Mouse (Mus musculus) layer of hippocampus, adult 9-11 months (tissue): ENCODE measurements at regions not wholly inside any gene's neighbourhood (a gene's known extent, or its start where the extent isn't known, plus 50 kb on each side); places are given as distances from the start of the nearest gene placed in this dataset.

Experiments
- DNase-seq: peaks from one replicate; pipeline ENCODE4 v3.0.0; 2022

DNA sequence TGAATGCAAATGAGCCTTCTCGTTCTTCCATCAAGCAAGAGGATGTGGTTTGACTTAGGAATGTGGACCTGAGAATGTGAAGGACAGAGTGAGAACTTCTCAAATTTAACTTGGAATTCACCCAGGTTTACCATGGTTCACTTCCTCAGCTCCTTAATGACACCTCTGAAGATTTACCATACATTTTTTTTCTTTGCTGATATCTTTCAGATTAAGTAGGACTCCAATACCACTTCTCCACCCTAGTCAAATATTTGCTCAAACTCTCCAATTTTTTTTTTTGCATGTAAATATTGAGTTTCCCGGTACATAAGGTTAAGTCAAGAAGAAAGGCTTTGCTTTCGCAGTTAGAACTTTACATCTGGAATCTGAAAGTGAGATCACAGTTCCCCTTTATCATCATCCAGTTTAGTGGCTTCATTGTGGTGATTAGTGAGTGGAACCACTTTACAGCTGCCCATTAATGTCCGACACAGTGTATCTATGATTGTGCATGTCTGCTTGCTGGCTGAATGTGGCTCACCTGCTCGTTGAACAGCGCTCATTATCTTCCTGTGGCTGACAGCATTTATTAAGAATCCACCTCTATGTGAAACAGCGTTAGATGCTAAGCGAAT is 446.0 kb upstream of the Adam34 start:
- no peak for DNase-seq

DNA sequence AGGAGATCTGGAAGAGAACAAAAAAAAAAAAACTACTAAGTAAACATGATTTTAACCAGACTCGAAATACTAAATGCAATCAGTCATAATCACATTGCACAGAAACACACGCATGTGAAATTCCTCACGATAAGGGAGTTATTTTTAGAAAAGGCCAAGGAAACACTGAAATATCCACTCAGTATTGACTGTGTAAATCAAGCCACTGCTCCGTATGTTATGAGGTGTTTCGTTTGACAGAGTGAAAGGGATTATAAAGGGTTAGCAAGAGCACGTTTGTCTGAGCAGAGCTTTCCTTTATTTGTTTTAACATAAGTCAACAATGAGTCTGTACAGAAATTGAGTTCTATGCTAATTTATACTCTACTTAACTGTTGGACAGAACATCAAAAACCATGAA is 455.3 kb upstream of the Adam34 start:
- DNase-seq, result no peak

DNA sequence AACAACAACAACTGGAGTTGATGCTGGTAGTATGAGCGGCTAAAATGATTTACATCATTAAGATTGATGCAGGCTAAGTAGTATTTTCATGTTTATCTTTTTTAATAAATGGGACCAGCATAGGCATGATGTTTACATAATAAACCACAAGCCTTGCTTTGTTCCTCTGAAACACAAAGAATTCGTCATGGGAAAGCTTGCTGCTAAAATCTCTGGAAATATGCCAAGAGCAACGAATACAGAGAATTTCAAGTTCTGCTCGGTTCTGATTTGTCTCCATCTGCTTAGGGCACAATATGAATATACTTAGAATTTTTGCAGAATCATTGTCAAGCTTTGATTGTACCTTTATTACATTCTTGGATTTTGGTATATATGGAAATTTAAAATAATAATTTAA is 467.2 kb upstream of the Adam34 start:
- peak; percentile 3 for DNase-seq

DNA sequence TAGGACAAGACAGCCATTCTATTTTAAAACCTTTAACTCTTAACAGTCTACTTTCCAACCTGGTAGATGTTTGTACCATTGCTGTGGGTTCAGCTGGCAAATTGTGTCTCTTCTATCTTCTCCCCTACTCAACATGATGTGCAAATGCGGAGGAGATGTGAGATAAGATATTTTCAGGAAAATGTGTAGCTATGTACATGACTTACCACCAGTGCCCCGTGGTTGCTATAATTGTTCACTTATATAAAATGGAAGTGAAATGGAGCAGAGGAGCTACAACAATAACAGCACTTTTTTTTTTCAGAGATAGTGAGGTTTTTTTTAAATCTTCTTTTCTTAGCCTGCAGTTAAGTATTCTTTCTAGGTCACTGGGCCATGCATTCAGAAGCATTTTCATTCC is 492.4 kb upstream of the Adam34 start:
- DNase-seq, result no peak

- DNase-seq, result no peak
Observed at GRCm38 (mm10) chr8:44206391-44207170, 496.7 kb upstream of the Adam34 start.

GRCm38 (mm10) chr8:44222346-44222745 is 512.5 kb upstream of the Adam34 start:
- DNase-seq, result no peak

GRCm38 (mm10) chr8:44252393-44252792 is 542.5 kb upstream of the Adam34 start:
- no peak for DNase-seq

DNA sequence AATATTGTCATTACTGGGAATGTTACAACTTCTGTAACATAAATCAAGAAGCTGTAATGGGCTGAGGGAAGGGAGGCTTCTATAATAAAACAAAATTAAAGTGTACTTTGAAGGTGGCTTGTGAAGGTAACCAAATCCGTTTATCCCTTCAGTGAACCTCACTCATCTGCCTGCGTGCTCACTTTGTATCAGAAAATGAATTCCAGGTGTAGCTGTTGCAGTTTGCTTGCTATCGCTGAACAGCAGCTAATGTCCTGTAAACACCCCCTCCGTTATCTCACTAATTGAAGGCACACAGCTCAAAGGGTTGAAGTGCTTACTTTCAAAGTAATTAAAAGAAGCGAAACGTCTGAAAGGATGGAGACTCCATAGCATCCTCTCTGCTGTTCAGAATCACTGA is 547.2 kb upstream of the Adam34 start:
- DNase-seq, result no peak

GRCm38 (mm10) chr8:44261039-44261438 is 551.2 kb upstream of the Adam34 start:
- no peak for DNase-seq

DNA sequence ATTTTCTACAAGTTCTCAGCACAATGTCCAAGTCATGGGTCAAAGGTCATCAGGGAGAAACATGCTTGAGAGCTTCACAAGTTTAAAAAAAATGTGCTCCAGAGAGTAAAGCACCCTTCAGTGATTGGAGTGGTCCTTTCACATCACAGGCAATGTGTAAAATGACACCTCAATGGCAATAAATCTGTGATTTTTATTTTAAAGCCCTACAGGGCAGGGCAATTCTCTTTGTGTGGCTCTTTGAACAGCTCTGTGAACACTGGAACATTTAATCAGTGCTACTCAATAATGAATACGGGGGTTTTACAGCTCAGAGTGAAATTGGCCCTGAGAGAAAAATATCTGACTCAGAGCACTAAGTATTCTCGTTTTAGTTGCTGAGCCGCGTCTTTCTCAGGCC is 563.5 kb upstream of the Adam34 start:
- no peak for DNase-seq

DNA sequence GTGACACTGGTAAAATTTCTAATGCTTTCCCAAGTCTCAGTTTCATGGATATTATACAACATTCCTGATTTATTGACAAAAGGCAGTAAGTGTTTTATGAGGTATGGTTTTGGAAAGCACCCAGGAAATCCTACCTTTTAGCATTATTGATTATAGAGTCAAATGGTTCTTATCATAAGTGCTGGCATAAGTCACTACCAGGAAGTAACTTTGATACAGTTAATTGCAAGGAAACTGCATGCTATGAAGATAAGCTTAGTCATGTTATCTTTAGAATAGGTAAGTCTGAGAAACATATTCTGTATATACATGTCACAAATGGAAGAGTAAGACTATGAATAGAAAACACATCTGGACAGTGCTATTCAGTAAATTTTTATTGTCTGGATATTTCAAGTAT is 608.4 kb upstream of the Adam34 start:
- no peak for DNase-seq

GRCm38 (mm10) chr8:44334323-44334993 is 600.8 kb upstream of the Fat1 start:
- no peak for DNase-seq

GRCm38 (mm10) chr8:44343401-44343800 is 591.8 kb upstream of the Fat1 start:
- DNase-seq, result no peak

- no peak for DNase-seq
Observed at GRCm38 (mm10) chr8:44343924-44344323, 591.3 kb upstream of the Fat1 start.

GRCm38 (mm10) chr8:44347412-44347811 is 587.8 kb upstream of the Fat1 start:
- DNase-seq, result no peak

DNA sequence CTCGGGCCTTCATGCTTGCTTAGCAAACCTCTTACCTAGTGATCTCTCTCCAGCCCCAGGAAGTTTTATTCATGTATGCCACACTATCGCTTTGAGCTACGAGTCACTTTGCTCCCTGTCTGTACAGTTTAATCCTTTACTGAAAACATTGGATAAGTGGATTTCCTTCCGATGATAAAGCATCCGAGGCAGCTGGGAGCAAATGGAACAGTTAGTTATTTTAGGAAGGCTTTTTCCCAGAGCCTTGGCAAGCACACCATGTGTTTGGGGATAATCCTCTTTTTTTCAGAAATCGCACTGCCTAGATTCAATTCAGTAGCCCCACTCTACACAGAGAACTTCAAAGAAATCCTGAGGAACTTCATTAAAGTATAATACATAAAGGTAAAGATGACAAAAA is 561.3 kb upstream of the Fat1 start:
- DNase-seq, result peak; percentile 16

DNA sequence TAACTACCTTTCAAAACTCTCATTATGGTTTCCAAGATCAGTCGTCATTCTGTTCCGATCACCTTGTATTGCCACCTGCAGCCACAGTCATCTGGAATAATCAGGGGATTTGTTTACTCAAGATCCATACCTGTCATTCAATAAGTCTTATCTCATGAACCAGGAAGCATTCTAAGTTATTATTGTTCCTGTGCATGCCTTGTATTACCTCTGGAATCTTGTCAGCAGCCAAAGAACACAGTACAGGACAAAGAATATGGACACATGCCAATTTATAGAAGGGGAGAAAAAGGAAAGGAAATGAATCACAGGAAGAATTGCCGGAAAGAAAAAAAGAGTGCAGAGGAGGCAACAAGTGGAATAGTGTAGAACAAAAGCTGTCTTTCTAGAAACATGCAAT is 557.5 kb upstream of the Fat1 start:
- DNase-seq, result no peak

- no peak for DNase-seq
Observed at GRCm38 (mm10) chr8:44408462-44408861, 526.8 kb upstream of the Fat1 start.

DNA sequence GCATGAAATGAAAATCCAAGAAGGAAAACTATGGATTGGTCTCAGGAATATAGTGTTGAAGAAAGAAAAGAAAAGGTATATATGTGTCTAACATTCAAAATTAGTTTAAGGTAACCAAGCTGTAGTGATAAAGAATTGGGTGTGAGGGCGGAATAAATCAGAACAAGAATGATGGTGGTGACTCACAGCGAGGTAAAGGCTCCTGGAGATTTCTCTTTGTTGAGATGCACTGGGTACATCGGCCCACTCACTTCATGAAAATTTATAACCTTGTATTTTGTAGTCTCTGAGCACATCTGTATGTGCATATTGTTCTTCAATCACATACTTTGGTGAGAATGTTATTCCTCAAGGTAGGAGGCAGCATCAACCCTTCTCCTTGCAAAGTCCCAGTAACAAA is 525.0 kb upstream of the Fat1 start:
- no peak for DNase-seq

- DNase-seq, result no peak
Observed at GRCm38 (mm10) chr8:44418003-44418402, 517.2 kb upstream of the Fat1 start.

GRCm38 (mm10) chr8:44455433-44455832 is 479.8 kb upstream of the Fat1 start:
- DNase-seq, result no peak

DNA sequence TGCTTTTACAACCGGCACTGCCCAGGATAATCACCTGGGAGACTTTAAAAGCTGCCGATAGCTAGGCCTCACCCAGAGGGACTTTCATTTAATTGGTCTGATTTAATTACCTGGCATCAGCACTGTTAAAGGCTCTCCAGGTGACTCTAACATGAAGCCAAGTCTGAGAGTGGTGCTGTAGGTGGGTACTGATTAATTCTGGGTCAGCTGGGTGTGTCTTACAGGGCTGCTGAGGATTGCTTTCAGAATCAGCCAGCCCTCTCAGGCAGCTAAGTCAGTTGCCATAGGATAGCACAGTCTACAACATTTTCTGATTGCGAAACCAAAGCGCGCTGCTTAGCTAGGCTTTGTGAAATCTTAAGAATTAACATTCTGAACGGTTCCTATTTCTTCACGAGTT is 478.9 kb upstream of the Fat1 start:
- DNase-seq, result no peak

- no peak for DNase-seq
Observed at GRCm38 (mm10) chr8:44466409-44467078, 468.7 kb upstream of the Fat1 start.

DNA sequence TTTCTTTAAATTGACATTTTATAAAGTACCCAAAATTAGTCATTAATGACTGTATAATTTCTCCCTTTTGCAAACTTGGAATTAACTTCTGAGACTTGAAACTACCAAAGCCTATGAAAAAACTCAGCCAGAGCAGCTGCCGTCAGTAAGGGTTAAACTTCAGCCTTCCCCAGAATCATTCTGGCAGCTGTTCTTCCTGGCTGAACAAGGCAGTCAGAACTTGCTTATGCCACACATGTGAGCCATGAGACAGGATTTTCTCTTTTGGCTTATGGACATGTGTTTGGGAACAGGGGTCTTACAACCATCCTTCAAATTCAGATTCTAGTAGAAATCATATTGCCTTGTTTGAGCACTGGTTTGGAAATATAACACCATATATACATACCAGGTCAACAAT is 422.4 kb upstream of the Fat1 start:
- no peak for DNase-seq
